Mouse (Mus musculus): Measurements from ENCODE around the gene Gzmm.

Gene Gzmm

GRCm38 (mm10) chr10:79680606-79681495, 8.0 kb upstream of the Gzmm start:
- CTCF ChIA-PET: interaction anchor here (1.1 kb wide), 1 partner anchor 10 kb away, joined by 3 read pairs; no protein-coding TSS in a partner anchor

DNA sequence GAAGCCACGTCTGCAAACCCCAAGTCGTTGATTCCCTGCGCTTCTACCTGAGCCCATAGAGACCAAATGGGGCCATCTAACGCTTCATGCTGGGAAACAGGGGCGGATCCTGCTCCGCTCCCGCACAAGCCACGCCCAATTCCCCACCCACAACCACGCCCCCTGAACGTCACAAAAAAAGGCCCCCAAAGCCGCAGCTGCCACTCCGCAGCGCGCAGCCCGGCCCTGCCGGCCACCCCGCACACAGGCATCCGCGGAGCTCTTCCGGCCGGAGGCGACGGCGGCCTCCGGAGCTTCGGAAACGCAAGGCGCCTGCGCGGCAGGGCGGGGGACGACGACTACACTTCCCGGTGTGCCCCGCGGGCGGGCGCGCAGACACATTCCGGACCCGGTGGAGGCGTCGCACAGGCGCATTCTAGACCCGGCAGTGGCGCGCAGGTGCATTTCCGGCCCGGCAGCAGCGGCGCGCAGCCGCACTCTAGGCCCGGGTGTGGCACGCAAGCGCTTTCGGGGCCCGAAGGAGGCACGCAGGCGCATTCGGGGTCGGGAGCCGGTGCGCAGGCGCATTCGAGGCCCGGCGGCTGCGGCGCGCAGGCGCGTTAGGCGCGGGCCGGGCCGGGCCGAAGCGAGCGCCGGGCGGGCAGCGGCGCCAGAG, 7.1 kb upstream of the Gzmm start, which contains the start of gene Cdc34:
Gene Cdc34, plus strand, starts transcription at position 605 of the 655 bp plus-strand sequence.
- CTCF ChIA-PET: interaction anchor here (1.1 kb wide), 1 partner anchor 11 kb away, joined by 3 read pairs; no protein-coding TSS in a partner anchor

GRCm38 (mm10) chr10:79682551-79682915, 6.3 kb upstream of the Gzmm start:
- CTCF ChIA-PET: no interaction called here

- CTCF ChIA-PET: no interaction called here
Observed at GRCm38 (mm10) chr10:79682916-79683582, 5.8 kb upstream of the Gzmm start.

DNA sequence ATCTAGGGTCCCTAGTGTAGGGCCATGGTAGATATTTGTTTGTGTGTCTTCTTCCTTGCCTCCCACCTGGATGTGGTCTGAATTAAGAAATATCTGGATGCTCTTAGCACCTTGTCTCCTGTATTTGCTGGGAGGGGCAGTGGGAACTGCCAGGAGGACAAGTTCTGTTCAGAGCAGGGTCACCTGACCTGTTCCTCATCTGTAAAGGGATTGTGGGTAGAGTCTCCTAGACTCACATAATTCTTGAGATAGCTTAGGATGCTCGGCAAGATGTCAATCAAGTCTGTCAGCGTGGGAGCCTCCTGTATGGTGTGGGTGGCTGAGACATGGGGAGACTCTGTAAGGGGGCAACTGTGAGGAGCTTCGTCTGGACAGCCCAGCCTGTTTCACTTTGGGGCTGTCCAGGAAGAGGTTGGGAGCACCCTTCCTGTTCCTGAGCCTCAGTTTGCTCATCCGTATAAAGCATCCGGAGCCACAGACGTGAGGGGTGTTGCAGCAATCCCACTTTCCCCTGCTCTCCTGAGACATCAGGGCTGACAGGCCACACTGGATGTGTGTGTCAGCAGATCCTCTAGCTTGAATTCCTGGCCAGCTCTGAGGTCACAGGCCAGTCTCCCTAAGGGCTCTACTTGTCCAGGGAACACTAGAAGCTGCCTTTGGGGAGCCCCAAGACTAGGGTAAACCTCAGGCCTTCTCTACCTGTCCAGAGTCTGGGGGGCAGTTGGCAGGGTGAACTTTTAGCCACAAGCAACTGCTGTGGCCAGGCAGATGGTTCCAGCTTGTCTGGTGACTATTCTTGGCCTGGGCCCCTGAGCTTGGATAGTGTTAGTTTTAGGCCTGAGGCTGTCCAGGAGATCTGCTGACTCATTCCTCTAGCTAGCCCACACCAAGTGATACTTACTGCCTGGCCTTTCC, 4.8 kb upstream of the Gzmm start:
- CTCF ChIA-PET: no interaction called here

DNA sequence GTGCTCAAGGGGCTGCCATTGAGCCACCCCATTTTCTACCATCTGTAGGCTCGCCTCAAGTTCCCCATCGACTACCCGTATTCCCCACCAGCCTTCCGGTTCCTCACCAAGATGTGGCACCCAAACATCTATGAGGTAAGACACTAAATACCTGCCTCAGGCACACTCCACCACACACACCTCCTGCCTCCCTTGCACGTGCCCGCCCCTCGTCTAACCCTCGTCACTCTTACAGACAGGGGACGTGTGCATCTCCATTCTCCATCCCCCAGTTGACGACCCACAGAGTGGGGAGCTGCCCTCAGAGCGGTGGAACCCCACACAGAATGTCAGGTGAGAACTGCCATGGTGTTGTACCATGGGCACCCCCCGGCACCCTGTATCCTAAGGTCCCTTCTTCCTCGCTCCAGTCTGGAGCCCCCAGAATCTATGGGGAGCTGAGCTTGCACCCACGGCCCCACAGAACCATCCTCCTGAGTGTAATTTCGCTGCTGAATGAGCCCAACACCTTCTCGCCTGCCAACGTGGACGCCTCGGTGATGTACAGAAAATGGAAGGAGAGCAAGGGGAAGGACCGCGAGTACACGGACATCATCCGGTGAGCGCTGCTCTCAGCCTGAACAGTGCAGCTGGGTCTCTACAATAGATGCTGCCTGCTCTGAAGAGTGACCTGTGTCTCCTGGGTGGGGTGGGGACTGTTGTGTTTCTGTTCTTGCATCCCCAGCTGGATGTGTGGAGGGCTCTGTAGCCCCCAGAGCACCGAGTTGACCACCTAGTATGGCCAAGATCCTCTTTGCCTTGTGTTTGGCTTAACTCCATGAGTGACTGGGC, 3.8 kb upstream of the Gzmm start:
- CTCF ChIA-PET: no interaction called here

DNA sequence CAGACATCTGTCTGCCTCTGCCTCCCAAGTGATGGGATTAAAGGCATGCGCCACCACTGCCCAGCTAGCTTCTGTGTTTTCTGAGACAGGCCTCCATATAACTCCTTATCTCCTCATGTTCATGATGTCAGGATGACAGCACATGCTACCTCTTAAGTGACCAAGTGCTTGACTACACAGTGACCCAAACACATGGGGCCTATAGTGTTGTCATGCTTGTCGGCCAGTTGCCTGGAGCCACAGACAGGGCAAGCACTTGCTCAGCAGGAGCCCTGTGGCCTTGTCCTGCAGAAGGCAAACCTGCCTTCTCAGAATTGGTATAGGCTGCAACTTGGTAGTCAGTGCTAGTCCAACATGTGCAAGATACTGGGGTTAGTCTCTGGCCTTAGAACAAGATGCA, 2.6 kb upstream of the Gzmm start:
- CTCF ChIA-PET: interaction anchor here (0.6 kb wide), 1 partner anchor 116 kb away, joined by 6 read pairs; no protein-coding TSS in a partner anchor

- CTCF ChIA-PET: interaction anchor here (0.6 kb wide), 1 partner anchor 116 kb away, joined by 6 read pairs; no protein-coding TSS in a partner anchor
Observed at GRCm38 (mm10) chr10:79686691-79687090, 2.1 kb upstream of the Gzmm start.

DNA sequence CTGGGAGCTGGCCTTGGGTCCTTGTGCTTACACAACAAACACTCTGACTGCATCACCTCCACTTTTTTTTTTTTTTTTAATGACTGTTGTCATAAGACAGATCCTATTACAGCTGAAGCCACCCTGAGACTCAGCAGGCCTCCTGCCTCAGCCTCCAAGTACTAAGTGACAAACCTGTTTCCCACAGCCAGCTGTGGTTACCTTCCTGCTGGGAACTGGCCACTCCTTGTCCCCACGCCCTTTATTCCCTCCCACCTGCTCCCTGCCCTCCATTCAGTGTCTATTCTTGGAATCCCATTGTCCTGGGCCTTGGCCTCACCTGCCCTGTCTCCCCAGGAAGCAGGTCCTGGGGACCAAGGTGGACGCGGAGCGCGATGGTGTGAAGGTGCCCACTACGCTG, 1.3 kb upstream of the Gzmm start:
- CTCF ChIA-PET: no interaction called here

DNA sequence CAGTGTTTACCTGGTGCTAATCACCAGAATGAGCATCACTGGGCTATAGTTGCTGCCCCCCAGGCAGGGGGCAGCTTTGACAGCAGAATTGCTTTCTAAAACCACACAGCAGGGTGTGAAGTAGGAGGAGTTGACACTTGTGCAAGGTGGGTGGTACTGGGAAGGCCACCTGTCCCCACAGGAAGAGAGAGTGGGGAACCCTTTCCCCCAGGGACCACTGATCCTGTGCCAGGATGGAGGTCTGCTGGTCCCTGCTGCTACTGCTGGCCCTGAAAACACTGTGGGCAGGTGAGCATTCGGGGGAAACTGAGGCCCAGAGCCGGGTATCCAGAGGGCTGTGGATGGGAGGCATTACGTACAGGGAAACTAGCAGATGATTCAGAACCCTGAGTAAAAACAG, 358 bp downstream of the Gzmm start:
- CTCF ChIA-PET: no interaction called here

GRCm38 (mm10) chr10:79691986-79692548, 3.2 kb downstream of the Gzmm start:
- CTCF ChIA-PET: interaction anchor here (0.7 kb wide), 1 partner anchor 160 kb away, joined by 6 read pairs; no protein-coding TSS in a partner anchor

DNA sequence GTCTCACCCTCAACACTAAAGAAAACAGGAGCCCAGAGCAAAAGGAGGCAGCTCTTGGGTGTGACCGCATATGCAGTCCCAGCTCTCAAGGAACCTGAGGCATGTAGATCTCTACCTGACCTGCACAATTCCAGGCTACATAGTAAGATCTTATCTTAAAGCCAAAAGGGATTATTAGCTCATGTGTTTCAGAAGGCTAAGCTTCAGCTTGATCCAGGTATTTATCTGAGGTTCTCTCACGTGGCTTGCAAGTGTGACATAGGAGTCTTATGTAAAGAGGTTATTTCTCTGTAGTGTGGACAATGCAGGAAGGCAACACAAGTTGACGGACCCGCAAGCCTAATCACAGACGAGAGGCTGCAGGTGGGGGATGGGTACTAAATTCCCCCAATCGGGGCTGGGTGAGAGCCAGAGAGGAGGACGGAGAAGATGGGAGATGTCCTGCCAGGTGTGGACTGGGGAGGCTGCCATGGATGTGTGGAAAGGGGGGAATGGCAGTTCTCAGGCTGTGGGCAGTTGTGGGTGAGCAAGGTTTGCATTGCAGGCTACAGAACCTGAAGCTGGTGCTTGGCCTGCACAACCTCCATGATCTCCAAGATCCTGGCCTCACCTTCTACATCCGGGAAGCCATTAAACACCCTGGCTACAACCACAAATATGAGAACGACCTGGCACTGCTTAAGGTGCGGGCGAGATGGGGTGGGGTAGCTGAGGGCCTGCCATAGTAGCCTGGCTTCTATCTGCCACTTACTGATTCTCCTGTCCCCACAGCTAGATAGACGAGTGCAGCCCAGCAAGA, 5.0 kb downstream of the Gzmm start:
- CTCF ChIA-PET: no interaction called here

DNA sequence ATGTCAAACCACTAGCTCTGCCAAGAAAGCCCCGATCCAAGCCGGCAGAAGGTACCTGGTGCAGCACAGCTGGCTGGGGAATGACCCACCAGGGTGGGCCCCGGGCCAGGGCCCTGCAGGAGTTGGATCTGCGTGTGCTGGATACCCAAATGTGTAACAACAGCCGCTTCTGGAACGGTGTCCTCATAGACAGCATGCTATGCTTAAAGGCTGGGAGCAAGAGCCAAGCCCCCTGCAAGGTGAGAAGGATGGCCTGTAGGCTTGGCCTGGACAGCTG, 5.5 kb downstream of the Gzmm start:
- CTCF ChIA-PET: no interaction called here

GRCm38 (mm10) chr10:79695231-79696128, 6.7 kb downstream of the Gzmm start:
- CTCF ChIA-PET: no interaction called here

- CTCF ChIA-PET: no interaction called here
Observed at GRCm38 (mm10) chr10:79696129-79696651, 7.4 kb downstream of the Gzmm start.

DNA sequence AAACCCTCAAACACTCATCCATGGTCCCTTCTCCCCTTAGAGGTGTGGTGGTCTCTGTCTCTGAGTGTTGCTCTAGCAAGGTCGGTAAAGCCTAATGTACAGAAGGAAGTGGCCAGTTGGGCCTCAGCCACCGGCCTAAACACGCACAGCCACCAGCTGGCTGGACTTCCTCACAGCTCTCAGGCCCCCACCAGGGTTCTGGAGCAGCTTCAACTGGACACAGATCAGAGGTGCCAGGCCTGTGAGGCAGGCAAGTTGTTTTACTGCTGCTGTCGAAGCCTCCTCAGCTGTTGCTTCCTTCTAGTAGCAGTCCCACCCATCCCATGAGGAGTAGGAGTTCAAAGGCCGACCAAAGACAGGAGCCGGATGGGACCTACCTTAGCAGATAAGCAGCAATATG, 9.1 kb downstream of the Gzmm start:
- CTCF ChIA-PET: interaction anchor here (0.6 kb wide), 1 partner anchor 14 kb away, joined by 4 read pairs; no protein-coding TSS in a partner anchor

DNA sequence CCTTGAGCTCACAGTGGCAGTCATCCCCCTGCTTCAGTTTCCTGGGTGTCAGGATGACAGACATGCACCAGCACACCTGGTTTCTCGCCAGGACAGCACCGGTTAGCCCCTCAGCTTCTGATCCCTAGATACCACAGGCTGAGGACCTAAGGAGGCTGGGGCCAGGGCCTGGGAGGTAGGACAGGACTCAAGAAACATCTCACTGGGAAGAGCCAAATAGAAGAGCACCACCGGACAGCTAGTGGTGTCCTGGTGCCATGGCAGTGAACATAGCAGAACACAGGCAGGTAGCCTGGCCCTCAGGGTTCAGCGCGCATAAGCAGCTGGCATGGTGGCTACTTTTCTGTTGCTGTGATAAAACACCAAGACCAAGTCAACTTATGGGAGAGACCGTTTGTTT, 9.6 kb downstream of the Gzmm start:
- CTCF ChIA-PET: no interaction called here

- CTCF ChIA-PET: no interaction called here
Observed at GRCm38 (mm10) chr10:79700676-79701075, 11.9 kb downstream of the Gzmm start.

Measured in spleen, embryonic (tissue).